Mouse (Mus musculus): ENCODE results near the gene Otud7a. TPM values are rescaled to one million over a fixed set of nuclear protein-coding genes. Genes with fewer than 3 reads are reported as not detected.

The Otud7a gene
- total RNA-seq, 1 experiment from 2014 or later = 0.63 TPM

GRCm38 (mm10) chr7:63774291-63774690 is 329.7 kb downstream of the Otud7a start:
- no peak for DNase-seq

- DNase-seq = no peak
Observed at GRCm38 (mm10) chr7:63777328-63777727, 332.8 kb downstream of the Otud7a start.

- no peak for DNase-seq
Observed at GRCm38 (mm10) chr7:63780821-63781220, 336.3 kb downstream of the Otud7a start.

GRCm38 (mm10) chr7:63789743-63790142 is 345.2 kb downstream of the Otud7a start:
- DNase-seq = no peak

- no peak for DNase-seq
Observed at GRCm38 (mm10) chr7:63796001-63796632, 351.6 kb downstream of the Otud7a start.

GRCm38 (mm10) chr7:63798446-63798845 is 353.9 kb downstream of the Otud7a start:
- DNase-seq = no peak

GRCm38 (mm10) chr7:63799304-63799703 is 354.8 kb downstream of the Otud7a start:
- no peak for DNase-seq

- peak; percentile 80 for DNase-seq
Observed at GRCm38 (mm10) chr7:63802751-63803150, 358.2 kb downstream of the Otud7a start.

Other genes starting within 250 kb of the Otud7a start
- gene Chrna7, start 232.2 kb upstream of the Otud7a start, total RNA-seq (2021) = 20.8 and 22.1 TPM in 2 replicates